Mouse (Mus musculus) kidney, adult 9 months (tissue): Measurements from ENCODE around the gene Mcm3.

ENCODE experiments used
- DNase-seq: peaks from one replicate; pipeline ENCODE4 v3.0.0; 2022

The Mcm3 gene

DNA sequence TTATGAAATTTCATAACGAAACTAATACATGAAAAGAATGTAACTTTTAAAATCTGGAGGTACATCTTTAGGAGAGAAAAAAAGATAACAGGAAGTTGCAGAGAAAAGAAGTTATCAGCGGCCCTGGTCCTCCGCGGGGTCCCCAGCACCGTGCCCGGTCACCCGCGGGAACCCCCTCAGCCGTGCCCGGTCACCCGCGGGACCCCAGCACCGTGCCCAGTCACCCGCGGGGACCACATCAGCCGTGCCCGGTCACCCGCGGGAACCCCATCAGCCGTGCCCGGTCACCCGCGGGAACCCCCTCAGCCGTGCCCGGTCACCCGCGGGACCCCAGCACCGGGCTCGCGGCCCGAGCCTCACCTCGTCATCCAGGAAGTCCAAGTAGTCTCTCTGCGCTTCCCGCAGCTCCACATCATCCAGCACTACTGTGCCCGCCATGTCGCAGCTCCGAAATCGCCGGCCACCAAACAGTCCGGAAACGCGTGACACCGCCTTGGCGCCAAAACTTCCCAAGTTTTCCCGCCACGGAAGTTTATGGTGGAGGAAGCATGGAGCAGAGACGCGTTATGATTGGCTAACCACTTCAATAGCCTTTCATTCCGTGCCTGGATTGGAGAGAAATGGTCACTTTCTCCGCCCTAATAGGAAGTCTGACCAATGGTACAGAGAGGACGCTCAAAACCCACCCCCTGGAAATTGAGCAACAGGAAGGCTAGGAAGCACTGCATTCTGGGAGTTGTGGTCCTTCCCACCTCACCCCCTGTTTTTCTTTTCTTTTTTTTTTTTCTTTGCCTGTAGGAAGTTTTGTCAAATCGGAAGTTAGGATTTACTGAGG lies at the start of gene Mcm3:
Gene Mcm3 (minus strand): TSS at position 542 of the 835 bp plus-strand sequence.
- DNase-seq: peak; percentile 98

GRCm38 (mm10) chr1:20868036-20868435 lies 47.9 kb upstream of the Mcm3 start:
- DNase-seq: no peak

DNA sequence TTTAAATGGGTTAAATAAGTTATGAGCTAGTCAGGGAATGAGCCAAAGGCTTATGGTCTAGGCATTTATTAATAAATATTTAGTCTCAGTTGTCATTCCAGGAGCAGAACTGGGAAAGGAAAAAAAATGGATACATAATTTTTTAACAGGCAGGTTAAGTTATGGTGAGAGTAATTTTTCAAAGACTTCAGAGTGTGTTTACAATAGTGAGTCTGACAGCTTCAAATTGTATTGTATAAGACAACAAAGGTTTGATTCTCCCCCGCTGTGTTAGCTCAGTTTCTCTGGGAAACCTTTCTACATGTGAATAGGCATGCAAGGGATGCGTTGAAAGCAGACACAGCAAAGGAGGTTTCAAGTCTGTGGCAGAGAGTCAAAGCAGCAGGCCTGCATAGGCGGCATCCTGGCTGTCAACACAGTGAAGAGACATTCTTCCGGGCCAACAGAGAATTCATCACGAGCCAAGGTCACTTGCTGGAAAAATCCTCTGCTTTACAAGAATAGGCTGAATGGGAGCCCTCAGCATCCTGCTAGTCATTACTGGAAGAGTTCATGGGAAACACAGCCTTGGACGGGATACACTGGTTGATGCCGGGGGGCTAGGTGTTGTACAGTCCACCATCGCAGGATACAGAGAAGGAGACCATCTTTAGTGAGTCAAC lies 47.3 kb upstream of the Mcm3 start:
- no peak for DNase-seq

DNA sequence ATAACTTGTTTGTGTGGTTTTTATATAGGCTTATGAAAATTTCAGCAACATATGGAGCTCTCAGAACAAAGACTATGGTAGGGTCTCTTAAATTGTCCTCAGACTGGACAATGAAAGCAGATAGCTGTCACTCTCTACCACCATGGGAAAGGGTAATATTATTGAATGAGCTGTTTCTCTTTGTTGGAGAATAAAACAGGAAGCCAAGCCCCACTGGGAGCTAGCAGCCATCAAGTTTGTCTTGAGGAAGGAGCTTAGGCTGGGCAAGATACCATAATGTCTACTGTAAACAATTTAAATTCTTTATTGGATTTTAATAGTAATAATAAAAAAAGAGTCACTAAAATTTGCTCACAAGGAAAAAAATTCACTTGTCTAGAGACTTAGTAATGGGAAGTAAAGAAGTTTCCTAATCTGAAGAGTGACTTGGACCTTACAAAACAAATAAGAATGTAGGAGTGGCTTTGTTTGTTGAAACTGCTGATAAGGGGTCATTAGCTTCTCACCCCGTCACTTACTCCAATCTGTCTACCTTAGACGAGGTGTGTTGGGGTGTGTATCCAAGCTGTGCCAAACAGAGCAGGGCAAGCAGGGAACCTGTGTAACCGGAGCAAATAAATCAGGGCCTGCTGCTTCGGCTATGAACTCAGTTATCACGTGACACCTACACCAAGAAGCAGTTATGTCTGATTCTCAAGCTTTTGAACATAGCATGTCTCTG lies 43.5 kb upstream of the Mcm3 start:
- DNase-seq: no peak

DNA sequence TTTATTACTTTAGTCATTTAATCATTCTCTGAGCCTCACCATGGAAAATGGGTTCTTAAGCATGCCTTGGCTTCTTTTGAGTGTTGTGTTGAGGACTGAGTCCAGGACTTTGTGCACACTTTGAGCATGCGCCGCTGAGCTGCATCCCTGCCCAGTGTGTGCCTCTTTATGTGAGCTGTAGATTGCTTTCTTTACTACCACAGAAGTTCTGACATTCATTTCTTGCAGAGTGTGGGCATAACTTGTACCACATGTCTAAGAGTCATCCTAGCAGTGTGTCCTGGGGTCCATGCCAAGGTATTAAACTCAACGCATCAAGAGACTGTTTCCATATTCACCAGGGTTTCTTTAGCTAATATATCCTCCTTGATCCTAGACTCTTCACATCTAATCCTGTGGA lies 41.8 kb upstream of the Mcm3 start:
- no peak for DNase-seq

GRCm38 (mm10) chr1:20860775-20861174 lies 40.7 kb upstream of the Mcm3 start:
- no peak for DNase-seq

DNA sequence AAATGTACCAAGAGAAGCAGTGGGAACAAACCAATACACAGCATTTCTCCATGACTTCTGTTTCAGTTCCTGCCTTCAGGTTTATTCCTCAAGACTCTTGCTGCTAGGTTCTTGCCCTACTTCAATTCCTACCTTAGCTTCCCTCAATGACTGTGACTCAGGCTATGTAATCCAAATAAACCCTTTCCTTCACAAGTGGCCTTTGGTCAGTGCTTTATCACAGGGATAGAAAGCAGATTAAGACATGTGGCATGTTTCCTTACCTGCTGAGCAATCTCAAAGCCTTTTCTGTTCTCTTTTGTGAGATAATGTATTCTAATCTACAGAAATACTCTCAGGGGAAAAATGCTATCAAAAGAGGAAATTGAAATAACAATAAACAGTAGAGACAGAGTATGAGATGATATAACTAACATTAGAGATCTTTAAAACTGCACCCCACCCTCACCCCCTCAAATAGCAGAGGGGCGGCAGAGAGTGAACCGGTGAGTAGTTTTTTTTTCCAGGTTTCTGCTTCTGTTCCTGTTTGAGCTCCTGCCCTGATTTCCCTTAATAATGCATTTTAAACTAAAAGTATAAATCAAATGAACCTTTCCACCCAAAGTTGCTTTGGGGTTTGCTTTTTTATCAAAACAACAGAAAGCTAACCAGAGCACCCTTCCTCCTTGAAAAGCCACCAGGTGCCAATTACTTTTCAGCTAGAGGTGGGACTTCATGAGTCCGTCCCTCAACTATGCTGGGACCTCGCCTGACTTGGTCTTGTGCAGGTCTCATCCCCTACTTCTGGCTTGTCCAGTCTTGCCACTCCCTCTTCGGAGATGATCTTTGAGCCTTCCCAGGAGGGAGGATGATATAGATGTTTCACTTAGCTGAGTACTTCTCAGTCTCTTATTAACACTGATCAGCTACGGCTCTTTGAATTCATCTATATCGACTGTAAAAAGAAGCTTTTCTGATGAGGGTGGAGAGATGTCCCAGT lies 37.1 kb upstream of the Mcm3 start:
- no peak for DNase-seq

GRCm38 (mm10) chr1:20839911-20840310 lies 19.8 kb upstream of the Mcm3 start:
- no peak for DNase-seq

- no peak for DNase-seq
Measured at GRCm38 (mm10) chr1:20836551-20837125, 16.5 kb upstream of the Mcm3 start.

DNA sequence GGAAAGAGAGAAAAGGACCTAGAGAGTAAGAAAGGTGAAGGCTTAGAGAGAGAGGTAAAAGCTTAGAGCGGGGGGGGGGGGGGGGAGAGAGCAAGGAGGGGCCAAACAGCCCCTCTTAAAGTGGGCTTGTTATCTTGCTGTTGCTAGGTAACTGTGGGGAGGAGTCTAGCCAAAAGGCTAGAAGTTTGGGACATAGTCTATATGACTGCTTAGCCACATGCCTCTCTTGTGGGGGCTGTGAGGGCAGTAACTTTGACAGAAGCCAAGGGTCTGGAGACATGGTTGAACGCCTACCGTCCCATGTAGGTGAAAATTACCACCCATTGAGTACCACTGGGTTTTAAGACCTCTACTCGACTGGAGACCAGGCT lies 13.0 kb upstream of the Mcm3 start:
- DNase-seq: no peak

DNA sequence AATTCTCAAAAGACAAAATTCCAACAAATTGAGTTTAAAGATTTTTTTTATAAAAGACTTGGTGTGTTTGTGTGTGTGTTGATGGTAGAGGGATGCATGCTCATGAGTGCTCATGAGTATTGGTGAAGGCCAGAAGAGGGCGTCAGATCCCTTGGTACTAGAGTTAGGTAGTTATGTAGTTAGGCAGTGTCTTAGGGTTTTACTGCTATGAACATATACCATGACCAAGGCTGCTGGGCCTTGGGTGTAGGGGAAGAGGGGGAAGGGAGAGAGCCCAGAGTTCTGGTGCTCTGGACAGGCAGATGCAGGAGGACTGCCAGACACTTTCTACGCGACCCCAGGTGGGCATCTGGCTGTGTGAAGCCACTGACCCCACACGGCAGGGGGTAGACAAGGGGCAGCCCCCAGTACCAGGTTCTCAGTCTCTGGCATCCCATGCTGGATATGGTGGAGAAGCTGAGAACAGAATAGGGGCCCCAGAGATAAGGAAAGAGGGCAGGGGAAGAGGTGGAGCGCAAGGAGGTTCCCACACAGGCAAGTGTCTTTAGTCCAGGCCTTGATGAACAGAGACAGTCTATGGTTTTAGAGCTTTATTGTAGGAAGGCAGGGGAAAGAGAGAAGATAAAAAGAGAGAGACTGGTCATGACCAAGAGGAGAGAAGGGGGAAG lies 12.5 kb upstream of the Mcm3 start:
- DNase-seq: no peak

DNA sequence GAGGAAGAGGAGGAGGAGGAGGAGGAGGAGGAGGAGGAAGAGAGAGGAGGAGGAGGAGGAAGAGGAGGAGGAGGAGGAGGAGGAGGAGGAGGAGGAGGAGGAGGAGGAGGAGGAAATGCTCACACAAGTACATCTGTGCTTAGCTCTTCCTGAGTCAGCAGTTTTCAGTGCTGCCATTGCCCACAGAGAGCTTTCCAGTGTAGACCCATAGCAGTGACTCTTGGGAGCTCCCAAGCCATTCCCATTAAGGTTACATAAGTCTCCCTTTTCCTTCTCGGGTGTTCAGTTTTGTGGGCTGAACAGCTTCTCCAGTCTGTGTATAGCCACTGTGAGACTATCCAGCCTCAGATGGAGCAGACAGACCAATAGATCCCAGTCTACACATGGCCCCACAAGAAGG lies 10.4 kb upstream of the Mcm3 start:
- DNase-seq: no peak

DNA sequence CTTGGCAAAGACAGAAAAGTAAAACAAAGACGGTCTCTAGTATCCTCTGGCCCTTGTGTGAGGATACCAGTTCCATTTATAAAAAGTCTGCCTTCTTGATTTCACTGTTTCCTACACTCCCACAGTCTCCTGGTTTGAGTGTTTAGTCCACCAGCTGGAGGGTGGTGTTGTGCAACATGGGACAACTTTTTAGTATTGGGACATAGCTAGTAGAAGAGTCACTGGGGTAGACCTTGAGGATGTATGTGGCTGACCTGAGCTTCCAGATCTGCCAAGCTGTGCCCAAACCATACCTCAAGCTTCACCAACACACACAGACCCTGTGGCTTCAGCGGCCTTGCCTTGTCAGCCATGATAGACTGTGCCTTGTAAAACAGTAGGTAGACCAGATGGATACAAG lies 7.9 kb upstream of the Mcm3 start:
- no peak for DNase-seq

- DNase-seq: no peak
Measured at GRCm38 (mm10) chr1:20825036-20825435, 4.9 kb upstream of the Mcm3 start.

GRCm38 (mm10) chr1:20823906-20824305 lies 3.8 kb upstream of the Mcm3 start:
- no peak for DNase-seq

- DNase-seq: no peak
Measured at GRCm38 (mm10) chr1:20823471-20823870, 3.4 kb upstream of the Mcm3 start.

DNA sequence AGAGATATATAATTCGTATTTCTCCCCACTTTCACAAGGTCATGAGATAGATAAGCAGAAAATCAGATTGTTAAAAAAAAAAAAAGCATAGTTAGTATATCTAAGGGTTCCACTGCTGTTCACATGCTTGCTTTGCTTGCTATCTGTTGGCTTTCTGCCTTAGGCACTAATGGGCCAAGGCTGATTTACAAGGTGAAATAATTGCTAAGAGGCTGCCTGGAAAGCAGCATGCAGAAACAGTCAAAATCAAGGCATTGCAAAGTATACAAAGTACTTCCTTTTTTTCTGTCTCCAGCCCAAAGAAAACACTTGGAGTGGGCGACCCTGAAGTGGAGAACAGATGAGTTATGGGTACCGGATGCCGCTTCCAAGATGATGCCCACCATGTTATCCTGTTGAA lies 847 bp upstream of the Mcm3 start:
- DNase-seq: no peak

DNA sequence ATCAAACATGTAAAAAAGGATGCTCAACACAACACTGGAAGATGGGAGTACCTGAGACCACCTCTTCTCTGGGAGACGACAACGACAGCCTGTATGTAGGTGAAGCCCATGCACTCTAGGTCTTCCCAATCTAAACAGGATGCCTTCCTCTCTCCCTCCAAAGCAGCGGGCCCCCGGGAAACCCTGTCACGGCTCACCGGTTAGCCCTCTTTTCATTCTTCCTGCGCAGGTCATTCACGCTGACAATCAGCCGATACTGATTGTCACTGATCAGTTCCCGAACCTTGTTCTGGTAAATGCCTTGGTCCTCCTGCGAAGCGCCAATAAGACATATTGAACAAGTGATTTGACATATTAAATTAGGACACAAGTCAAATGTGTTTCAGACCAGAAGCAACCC lies 2.5 kb downstream of the Mcm3 start:
- no peak for DNase-seq

- DNase-seq: no peak
Measured at GRCm38 (mm10) chr1:20817172-20817571, 2.9 kb downstream of the Mcm3 start.

DNA sequence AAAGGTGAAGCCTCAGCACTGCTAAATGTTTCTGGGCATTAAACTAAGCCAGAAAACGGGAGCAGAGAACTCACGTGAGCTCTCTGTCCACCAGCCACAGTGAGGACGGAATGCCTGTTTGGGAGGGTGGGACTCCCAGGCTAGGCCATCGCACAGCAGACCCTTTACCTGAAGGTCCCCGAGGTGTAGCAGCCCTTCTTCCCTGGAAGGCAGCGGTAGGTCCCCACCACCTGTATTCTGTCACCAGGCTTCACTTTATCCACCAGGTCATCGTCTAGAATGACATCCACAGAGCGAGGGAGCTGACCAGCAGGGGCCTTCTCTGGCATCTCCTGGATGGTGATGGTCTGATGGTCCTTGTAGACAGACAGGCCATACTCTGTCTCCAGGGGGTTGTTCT lies 5.6 kb downstream of the Mcm3 start:
- DNase-seq: no peak

GRCm38 (mm10) chr1:20804526-20804925 lies 15.6 kb downstream of the Mcm3 start:
- DNase-seq: no peak
